Mouse (Mus musculus) left cerebral cortex, postnatal 25 days (tissue): ENCODE results near the gene 2700081O15Rik. TPM values are rescaled to one million over a fixed set of nuclear protein-coding genes. Genes with fewer than 3 reads are reported as not detected.

Source experiments
- DNase-seq, 2 experiments: peaks; one replicate each; pipeline ENCODE4 v3.0.0; 2022; ENCODE audit warnings: low spot score in 2 of 2, mixed read lengths in 1 of 2
- intact Hi-C: fragments of 180-260 bp; cut with DNase I; formaldehyde crosslinking; loops from one replicate; pipeline ENCODE4 v1.15.1; 2025
- total RNA-seq, 2 experiments: library from RNA; stranded (reverse); gene quantifications; 2 replicates each; pipeline ENCODE4 v1.2.3; 2021

Gene 2700081O15Rik
- total RNA-seq, 2 experiments from 2014 or later = 36.0 to 36.2 TPM

GRCm38 (mm10) chr19:7417911-7418849 lies 755 bp downstream of the 2700081O15Rik start:
- peak; percentile 80 to 83 for DNase-seq
- intact Hi-C loops = loop anchor here (2.0 to 10.0 kb wide), 5 partner anchors 35 to 363 kb away; partner anchors contain the start of genes Macrod1, Naa40 and Spindoc

DNA sequence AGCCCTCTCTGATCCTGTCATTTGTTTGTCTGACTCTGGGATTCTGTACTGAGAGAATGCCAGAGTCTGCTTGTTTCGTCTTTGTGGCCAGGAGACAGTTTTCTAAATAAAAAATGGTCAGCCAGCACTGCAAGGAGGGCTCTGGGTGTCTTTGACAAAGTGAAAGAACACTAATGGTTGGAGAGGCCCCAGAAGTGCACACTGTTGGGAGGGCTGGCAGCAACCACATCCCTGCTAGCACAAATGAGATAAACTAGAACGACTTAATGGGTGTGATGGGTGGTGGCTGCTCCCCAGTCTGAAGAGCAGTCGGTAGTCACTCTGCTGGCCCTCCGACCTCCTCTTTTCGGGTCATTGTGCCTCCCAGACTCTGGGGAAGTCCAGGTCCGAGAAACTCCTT lies 1.7 kb downstream of the 2700081O15Rik start:
- intact Hi-C loops = loop anchor here (2.0 to 10.0 kb wide), 2 partner anchors 150 to 364 kb away; partner anchors contain the start of gene Macrod1
- DNase-seq = no peak

GRCm38 (mm10) chr19:7420108-7420507 lies 2.7 kb downstream of the 2700081O15Rik start:
- intact Hi-C loops = no loop called here
- no peak for DNase-seq

GRCm38 (mm10) chr19:7420841-7421601 lies 3.6 kb downstream of the 2700081O15Rik start:
- DNase-seq = no peak
- intact Hi-C loops = no loop called here

GRCm38 (mm10) chr19:7421602-7422591 lies 4.5 kb downstream of the 2700081O15Rik start:
- intact Hi-C loops = no loop called here
- DNase-seq = peak; percentile 63 to 86

GRCm38 (mm10) chr19:7422656-7423027 lies 5.2 kb downstream of the 2700081O15Rik start:
- intact Hi-C loops = no loop called here
- peak in 1 of 2 experiments; percentile 39 for DNase-seq

DNA sequence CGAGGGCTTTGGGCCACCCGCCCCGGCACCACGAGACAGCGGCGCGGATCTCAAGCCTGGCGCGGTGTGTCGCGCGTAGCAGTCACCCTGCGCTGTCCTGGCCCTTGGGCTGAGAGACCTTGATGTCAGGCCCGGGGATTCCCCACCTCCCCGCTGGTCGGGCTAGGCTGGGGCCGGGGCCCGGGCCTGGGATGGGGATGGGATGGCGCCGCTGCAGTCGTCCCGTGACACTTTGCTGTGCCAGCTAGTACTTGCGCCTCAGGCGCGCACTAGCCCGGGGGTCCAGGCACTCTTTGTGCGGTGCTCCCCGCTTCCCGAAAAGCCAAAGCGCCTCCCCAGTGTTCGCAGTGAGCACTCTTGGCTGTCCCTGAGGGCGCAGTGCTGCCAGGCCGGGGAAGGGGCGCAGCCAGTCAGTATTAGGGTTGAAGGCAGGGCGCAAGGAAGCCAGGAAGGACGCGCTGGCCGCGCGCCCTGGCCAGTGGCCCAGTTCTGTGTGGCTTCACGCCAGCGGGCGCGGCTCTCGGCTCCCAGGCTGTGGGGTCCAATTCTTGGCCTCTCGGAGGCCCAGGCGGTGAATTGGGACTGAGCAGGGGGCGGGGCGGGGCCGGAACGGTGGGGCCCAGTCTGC lies 5.7 kb downstream of the 2700081O15Rik start:
- intact Hi-C loops = no loop called here

DNA sequence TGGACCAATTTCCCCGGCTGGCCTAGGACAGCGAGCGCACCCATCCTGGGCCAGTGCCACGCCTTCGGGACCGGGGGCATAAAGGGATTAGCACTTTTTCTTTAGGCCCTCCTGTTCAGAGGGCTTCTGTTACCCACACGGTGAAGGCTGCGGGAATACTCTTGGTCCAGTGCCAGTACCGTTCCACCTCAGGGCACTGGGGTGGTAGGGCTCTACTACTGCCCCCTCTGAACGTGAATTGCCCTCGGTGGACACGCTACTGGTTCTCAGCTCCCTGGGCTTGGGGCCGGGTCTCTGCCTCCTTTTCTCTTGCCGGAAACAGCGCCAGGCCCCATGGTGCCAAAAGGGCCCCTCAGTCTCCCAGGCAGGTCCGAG lies 6.2 kb downstream of the 2700081O15Rik start:
- DNase-seq = no peak
- intact Hi-C loops = no loop called here

More for the DNA sequence above, 5.7 kb downstream of the 2700081O15Rik start:
- peak; percentile 76 for DNase-seq

GRCm38 (mm10) chr19:7424131-7424530 lies 6.7 kb downstream of the 2700081O15Rik start:
- intact Hi-C loops = no loop called here
- no peak for DNase-seq

GRCm38 (mm10) chr19:7424590-7425397 lies 7.4 kb downstream of the 2700081O15Rik start:
- intact Hi-C loops = no loop called here
- DNase-seq = peak in 1 of 2 experiments; percentile 37

GRCm38 (mm10) chr19:7425398-7425775 lies 8.0 kb downstream of the 2700081O15Rik start:
- DNase-seq = no peak
- intact Hi-C loops = no loop called here

- DNase-seq = no peak
- intact Hi-C loops = no loop called here
Measured at GRCm38 (mm10) chr19:7434887-7435286, 17.5 kb downstream of the 2700081O15Rik start.

GRCm38 (mm10) chr19:7436061-7436970 lies 18.9 kb downstream of the 2700081O15Rik start:
- peak; percentile 58 to 76 for DNase-seq
- intact Hi-C loops = no loop called here

DNA sequence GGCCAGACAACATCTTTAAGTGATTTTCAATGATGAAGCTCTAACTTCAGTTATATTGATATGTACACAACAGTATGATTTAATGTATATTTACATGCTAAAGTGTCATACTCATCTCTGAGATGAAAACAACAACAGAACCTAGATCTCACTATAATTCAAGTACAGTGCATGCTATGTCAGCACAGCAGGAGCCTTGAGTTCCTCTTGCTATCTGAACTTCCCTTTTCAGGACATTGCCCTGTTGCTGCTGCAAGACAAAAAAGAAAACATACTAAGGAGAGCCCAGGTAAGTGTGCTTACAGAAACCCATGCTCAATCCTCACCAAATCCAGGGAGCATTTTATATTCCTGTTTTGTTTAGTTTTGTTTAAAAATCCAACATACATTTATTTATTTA lies 20.9 kb downstream of the 2700081O15Rik start:
- intact Hi-C loops = no loop called here
- DNase-seq = no peak

DNA sequence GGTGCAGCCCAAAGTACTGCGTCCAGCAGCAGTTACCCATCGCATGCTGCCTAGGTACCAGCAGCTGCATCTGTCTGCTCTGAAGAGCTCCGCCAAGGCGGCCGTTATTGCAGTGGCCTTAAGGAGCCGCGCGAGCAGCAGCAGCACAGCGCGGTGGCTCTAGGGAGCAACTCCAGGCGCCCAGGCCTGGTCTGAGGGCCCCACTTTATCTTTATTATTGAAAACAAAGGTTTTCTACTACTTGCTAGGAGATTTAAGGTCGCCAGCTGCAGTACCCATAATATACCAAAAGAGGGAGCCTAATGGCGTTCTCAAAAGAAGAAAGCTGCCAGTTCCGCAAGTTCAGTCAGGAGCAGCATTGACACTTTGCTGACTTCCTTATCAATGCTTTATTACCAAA lies 24.1 kb downstream of the 2700081O15Rik start:
- peak in 1 of 2 experiments; percentile 64 for DNase-seq

GRCm38 (mm10) chr19:7445105-7445504 lies 27.7 kb downstream of the 2700081O15Rik start:
- intact Hi-C loops = no loop called here
- no peak for DNase-seq

More for the DNA sequence above, 24.1 kb downstream of the 2700081O15Rik start:
- intact Hi-C loops = no loop called here

DNA sequence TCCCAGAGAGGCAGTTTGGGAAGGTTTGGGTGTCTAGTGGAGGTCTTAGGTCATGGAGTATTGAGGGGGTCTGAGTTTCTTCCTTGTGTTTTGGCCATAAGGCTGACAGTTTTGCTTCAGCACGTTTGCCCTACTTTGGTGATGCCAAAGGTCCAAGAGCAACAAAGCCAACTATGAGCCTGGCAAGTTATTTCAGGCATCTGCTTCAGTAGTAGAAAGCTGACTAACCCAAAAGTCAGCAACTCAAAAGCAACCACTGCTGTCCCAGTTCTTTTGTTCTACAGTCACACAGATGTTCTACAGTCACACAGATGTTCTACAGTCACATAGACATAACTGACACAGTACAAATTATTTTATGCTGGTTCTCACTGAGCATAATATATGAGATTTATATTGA lies 28.2 kb downstream of the 2700081O15Rik start:
- intact Hi-C loops = no loop called here
- DNase-seq = no peak
